Mouse (Mus musculus) mouse trophoblast stem cell (cell line): Measurements from ENCODE around the gene Klk14.

Experiments
- in situ Hi-C, 2 experiments: fragments of 300-500 bp; cut with MseI, MboI; formaldehyde crosslinking; loops; 2 replicates in 1 of 2; 3 replicates in 1 of 2; pipeline ENCODE4 v1.15.1; 2025

Klk14 gene

DNA sequence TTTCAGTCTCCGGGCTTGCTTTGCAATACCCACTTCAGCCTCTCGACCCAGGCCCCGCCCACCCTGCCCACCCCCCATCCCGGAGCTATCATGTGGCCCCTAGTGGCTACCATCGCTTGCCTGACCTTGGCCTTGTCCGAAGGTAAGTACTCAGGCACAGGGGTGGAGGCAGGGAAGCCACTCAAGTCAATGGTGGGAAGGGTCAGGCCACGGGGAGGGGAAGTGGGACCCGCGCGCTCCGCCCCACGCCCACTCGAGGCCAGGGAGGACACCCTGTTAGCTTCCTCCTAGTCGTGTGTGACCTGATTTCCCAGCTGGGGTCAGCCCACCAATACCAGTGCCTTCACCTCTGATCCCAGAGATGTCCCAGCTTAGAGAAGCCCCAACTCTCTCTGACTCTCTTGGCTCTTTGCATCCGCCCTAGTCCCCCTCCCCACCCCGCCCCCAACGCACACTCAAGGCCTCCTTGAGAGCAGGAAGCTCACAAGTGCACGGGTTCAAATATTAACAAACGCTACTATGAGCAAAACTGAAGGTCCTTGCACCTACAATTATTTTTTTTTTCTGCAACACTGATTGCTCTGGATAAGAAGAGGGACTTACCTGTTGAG, 23.6 kb downstream of the Klk14 start:
- in situ Hi-C loops: no loop called here
